30 mouse cellular contexts compared by ENCODE assay signal in the genomic region with DNA sequence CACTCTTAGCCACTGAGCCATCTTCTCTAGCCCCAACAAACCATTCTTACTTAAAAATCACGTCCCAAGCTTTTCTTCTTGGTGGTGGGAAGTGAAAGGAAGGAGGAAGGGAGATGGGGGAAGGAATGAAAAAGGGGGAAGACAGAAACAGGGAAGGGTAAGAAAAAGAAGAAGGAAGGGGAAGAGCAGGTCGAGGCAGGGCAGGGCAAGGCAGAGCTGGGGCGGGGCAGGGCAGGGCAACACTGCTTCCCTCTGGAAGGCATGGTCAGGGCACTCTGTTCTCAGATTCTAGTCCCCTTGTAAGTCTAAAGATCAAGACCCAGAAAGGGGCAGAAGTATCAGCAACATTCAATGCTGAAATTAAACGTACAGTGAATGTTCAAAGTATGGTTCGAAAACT.
DNase-seq lines count a peak whose midpoint lies in the region; ATAC-seq and TF ChIP-seq lines count a peak whose summit lies in the region.
"Had no signal": no experiment of that assay in that cellular context is flagged by ENCODE, and none has a peak within 500 bp of the region (broad histone marks: within the 10 kb centered on the region; RNA-seq: fewer than 3 reads in every experiment).

No protein-coding gene starts in this region.

- H3K4me1 ChIP-seq in bone marrow macrophage, adult 2 months (ENCODE audit: control insufficient read depth, insufficient read depth, low read length): peaks cover 35% of the 10 kb centered on the region
- H3K4me1 ChIP-seq in small intestine, adult 2 months (ENCODE audit: control insufficient read depth, insufficient read depth, insufficient read length, low read length): peaks cover 13% of the 10 kb centered on the region; the same call in 1 of the 2 replicates
- H3K4me1 ChIP-seq in forebrain, embryonic 14.5 days (ENCODE audit: control insufficient read depth, insufficient read depth, low read length): peaks cover 5% of the 10 kb centered on the region; the same call in 1 of the 2 replicates

- no peak overlapping the region for H3K4me3 ChIP-seq in gastrocnemius, adult 2 months
- no peak overlapping the region for H3K4me3 ChIP-seq in bone marrow macrophage, adult 2 months (ENCODE audit: insufficient read depth, low read length)
- no peak overlapping the region for H3K4me3 ChIP-seq in macrophage (ENCODE audit: inconsistent target)
- no peak overlapping the region for H3K4me3 ChIP-seq in small intestine, adult 2 months (ENCODE audit: low read depth, low read length)
- H3K4me3 ChIP-seq in forebrain, embryonic 14.5 days (ENCODE audit: low read depth, low read length): no peak overlapping the region
- H3K4me3 ChIP-seq: embryonic facial prominence, embryonic 13.5 days; embryonic facial prominence, embryonic 15.5 days; erythroblast, embryonic 14.5 days; forebrain, embryonic 10.5 days; forebrain, embryonic 12.5 days; forebrain, embryonic 15.5 days had no signal

- no peak for TF ChIP-seq POLR2A in bone marrow macrophage, adult 2 months (IDR thresholded peaks at IDR 0.05; ENCODE audit: borderline replicate concordance, low read depth, low read length)
- TF ChIP-seq POLR2A in small intestine, adult 2 months (IDR thresholded peaks at IDR 0.05; ENCODE audit: low read depth, low read length): no peak

- H3K9ac ChIP-seq in forebrain, embryonic 14.5 days (ENCODE audit: low read length): no peak overlapping the region
- H3K9ac ChIP-seq: embryonic facial prominence, embryonic 13.5 days; embryonic facial prominence, embryonic 15.5 days; forebrain, embryonic 12.5 days; forebrain, embryonic 15.5 days had no signal

- no peaks in the 10 kb centered on the region for H3K9me3 ChIP-seq in forebrain, embryonic 14.5 days (replicated peaks; ENCODE audit: control insufficient read depth, low read length)
- H3K9me3 ChIP-seq: embryonic facial prominence, embryonic 13.5 days; embryonic facial prominence, embryonic 15.5 days; forebrain, embryonic 10.5 days; forebrain, embryonic 12.5 days; forebrain, embryonic 15.5 days; G1E had no signal

- no peak for ATAC-seq in forebrain, embryonic 14.5 days
- ATAC-seq: activated CD4-positive, CD25-positive, alpha-beta regulatory T cell, adult 4 months; CD4-positive, CD25-positive, alpha-beta regulatory T cell, adult 4 months; forebrain, embryonic 15.5 days; Patski had no signal

- TF ChIP-seq CTCF in gastrocnemius, adult 2 months (IDR thresholded peaks at IDR 0.05): no peak
- no peak for TF ChIP-seq CTCF in bone marrow macrophage, adult 2 months (IDR thresholded peaks at IDR 0.05; ENCODE audit: low read depth, low read length)
- no peak for TF ChIP-seq CTCF in small intestine, adult 2 months (IDR thresholded peaks at IDR 0.05; ENCODE audit: extremely low read depth, insufficient read length, insufficient replicate concordance, low read depth, low read length)

- no peak for DNase-seq in gastrocnemius, adult 2 months
- no peak for DNase-seq in gastrocnemius, postnatal 14 days
- no peak for DNase-seq in lung, postnatal 14 days
- DNase-seq in layer of hippocampus, postnatal 10 days (ENCODE audit: low spot score in 2 of 2): no peak
- DNase-seq in forebrain, embryonic 14.5 days (ENCODE audit: low spot score): no peak
- DNase-seq: adrenal gland, adult 8-10 months; adrenal gland, postnatal 14 days; adrenal gland, postnatal 36 days; B cell, adult 2 months; cerebellum, adult 11 months; cerebellum, adult 18-20 months; cerebellum, adult 8-10 months; cerebellum, adult 9-11 months; cerebellum, postnatal 14 days; cerebellum, postnatal 36 days; embryo, embryonic 11 days had no signal

- peak overlapping the region; percentile 96 for H3K27ac ChIP-seq in gastrocnemius, adult 2 months
- H3K27ac ChIP-seq in bone marrow macrophage, adult 2 months (ENCODE audit: insufficient read depth, low read depth, low read length): peak overlapping the region; percentile 14; the same call in 1 of the 2 replicates
- 0 out of 2 replicates have a peak overlapping the region, but pooled peaks have one; percentile 5 for H3K27ac ChIP-seq in macrophage
- H3K27ac ChIP-seq in small intestine, adult 2 months (ENCODE audit: insufficient read depth, low read depth, low read length): peak overlapping the region; percentile 19; the same call in 1 of the 2 replicates
- H3K27ac ChIP-seq in forebrain, embryonic 14.5 days (ENCODE audit: low read depth, low read length): no peak overlapping the region
- H3K27ac ChIP-seq: embryonic facial prominence, embryonic 13.5 days; embryonic facial prominence, embryonic 15.5 days; forebrain, embryonic 10.5 days; forebrain, embryonic 12.5 days; forebrain, embryonic 15.5 days had no signal

- no peaks in the 10 kb centered on the region for H3K27me3 ChIP-seq in small intestine, adult 2 months (ENCODE audit: control insufficient read depth, insufficient read depth, low read length)
- no peaks in the 10 kb centered on the region for H3K27me3 ChIP-seq in forebrain, embryonic 14.5 days (replicated peaks; ENCODE audit: control insufficient read depth, insufficient read depth, low read length)
- H3K27me3 ChIP-seq: CH12.LX; embryonic facial prominence, embryonic 13.5 days; embryonic facial prominence, embryonic 15.5 days; forebrain, embryonic 12.5 days; forebrain, embryonic 15.5 days; Patski had no signal

- peaks cover 4% of the 10 kb centered on the region for H3K36me3 ChIP-seq in macrophage (ENCODE audit: inconsistent target)
- no peaks in the 10 kb centered on the region for H3K36me3 ChIP-seq in small intestine, adult 2 months (ENCODE audit: control insufficient read depth, insufficient read depth, low read length)
- no peaks in the 10 kb centered on the region for H3K36me3 ChIP-seq in forebrain, embryonic 14.5 days (ENCODE audit: control insufficient read depth, insufficient read depth, low read length)
- H3K36me3 ChIP-seq: embryonic facial prominence, embryonic 13.5 days; embryonic facial prominence, embryonic 15.5 days; forebrain, embryonic 10.5 days; forebrain, embryonic 12.5 days; forebrain, embryonic 15.5 days; G1E had no signal

- H3K79me2 ChIP-seq in macrophage (ENCODE audit: inconsistent target): peaks cover 100% of the 10 kb centered on the region

- no peak overlapping the region for H3K4me2 ChIP-seq in forebrain, embryonic 14.5 days (ENCODE audit: low read length)
- H3K4me2 ChIP-seq: embryonic facial prominence, embryonic 13.5 days; embryonic facial prominence, embryonic 15.5 days; forebrain, embryonic 12.5 days; forebrain, embryonic 15.5 days had no signal

- 71% methylated on average over 4 of the region's 5 CpGs for WGBS in macrophage (ENCODE audit: missing documents)
- 60% methylated on average over 5 of the region's 5 CpGs for WGBS in small intestine, adult 2 months
- 97% methylated on average over 5 of the region's 5 CpGs for WGBS in forebrain, embryonic 14.5 days

- intact Hi-C loops in gastrocnemius, adult 2 months (cut with DNase I): no loop called here
- intact Hi-C loops in gastrocnemius, postnatal 14 days (cut with DNase I; ENCODE audit: low total_unique reads): no loop called here
